Mouse (Mus musculus) forebrain, embryonic 16.5 days (tissue): ENCODE measurements at regions not wholly inside any gene's neighbourhood (a gene's known extent, or its start where the extent isn't known, plus 50 kb on each side); places are given as distances from the start of the nearest gene placed in this dataset.

Source experiments
- ATAC-seq: fragments of 200-750 bp; cut with Nextera tagmentation; 2 replicates; pipeline ENCODE4 v1.8.0; 2017; ENCODE audit warnings: mild to moderate bottlenecking, moderate library complexity
- H3K27ac ChIP-seq: fragments of 300-500 bp; sonication (generic); 2 replicates; pipeline ENCODE4 v1.5.1; 2014; ENCODE audit warnings: low read length, control low read depth
- H3K27me3 ChIP-seq: fragments of 300-500 bp; sonication (generic); replicated peaks from 2 replicates; pipeline ENCODE4 v1.6.1; 2014; ENCODE audit warnings: low read length; ENCODE audit not compliant: control insufficient read depth, insufficient read depth
- H3K36me3 ChIP-seq: fragments of 300-500 bp; sonication (generic); 2 replicates; pipeline ENCODE4 v1.6.1; 2014; ENCODE audit not compliant: control insufficient read depth, insufficient read depth
- H3K4me1 ChIP-seq: fragments of 300-500 bp; sonication (generic); replicated peaks from 2 replicates; pipeline ENCODE4 v1.6.1; 2014; ENCODE audit warnings: low read length; ENCODE audit not compliant: control insufficient read depth, insufficient read depth
- H3K4me2 ChIP-seq: fragments of 300-500 bp; sonication (generic); 2 replicates; pipeline ENCODE4 v1.6.1; 2014; ENCODE audit warnings: mild to moderate bottlenecking, low read length, control low read depth
- H3K4me3 ChIP-seq: fragments of 300-500 bp; sonication (generic); replicated peaks from 2 replicates; pipeline ENCODE4 v1.5.1; 2014; ENCODE audit warnings: mild to moderate bottlenecking, low read length, control low read depth
- H3K9ac ChIP-seq: fragments of 300-500 bp; sonication (generic); replicated peaks from 2 replicates; pipeline ENCODE4 v1.6.1; 2014; ENCODE audit warnings: low read depth, low read length, control low read depth
- H3K9me3 ChIP-seq: fragments of 300-500 bp; sonication (generic); 2 replicates; pipeline ENCODE4 v1.6.1; 2016; ENCODE audit warnings: low read length; ENCODE audit not compliant: control insufficient read depth
- WGBS: fragments of 180-500 bp; shearing (Covaris S2); extraction: QIAGEN DNeasy Blood & Tissue Kit; methylation state at CpG from one replicate; pipeline ENCODE4 v1.1.7; 2014; 5-methylcytosine and 5-hydroxymethylcytosine counted together

DNA sequence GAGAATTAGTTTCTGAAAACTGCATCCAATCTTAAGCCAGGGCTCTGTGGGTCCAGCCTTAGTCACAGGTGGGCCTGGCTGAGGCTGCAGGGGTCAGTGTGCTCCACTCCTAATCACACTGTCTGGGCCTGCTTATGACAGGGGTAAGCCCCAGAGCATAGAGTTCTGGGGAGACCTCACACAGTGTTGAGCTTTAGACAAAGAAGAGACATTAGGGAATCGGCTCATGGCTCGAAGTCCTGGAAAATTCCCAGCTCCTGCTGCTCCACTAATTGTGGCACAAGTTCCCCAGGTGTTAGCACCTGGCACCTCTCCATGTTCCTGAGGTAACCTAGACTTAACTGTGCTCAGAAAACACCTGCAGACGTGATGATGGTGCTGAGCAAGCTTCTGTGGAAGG lies 115.8 kb downstream of the Thbs2 start:
- ATAC-seq, result no peak
- H3K27ac ChIP-seq, result no peak overlapping the region
- H3K27me3 ChIP-seq, result no peaks in the 10 kb centered on the region
- no peak overlapping the region for H3K9ac ChIP-seq
- no peaks in the 10 kb centered on the region for H3K9me3 ChIP-seq
- H3K36me3 ChIP-seq, result no peaks in the 10 kb centered on the region
- 31% methylated on average over 3 of the region's 3 CpGs for WGBS
- no peaks in the 10 kb centered on the region for H3K4me1 ChIP-seq
- H3K4me2 ChIP-seq, result no peak overlapping the region
- H3K4me3 ChIP-seq, result no peak overlapping the region

DNA sequence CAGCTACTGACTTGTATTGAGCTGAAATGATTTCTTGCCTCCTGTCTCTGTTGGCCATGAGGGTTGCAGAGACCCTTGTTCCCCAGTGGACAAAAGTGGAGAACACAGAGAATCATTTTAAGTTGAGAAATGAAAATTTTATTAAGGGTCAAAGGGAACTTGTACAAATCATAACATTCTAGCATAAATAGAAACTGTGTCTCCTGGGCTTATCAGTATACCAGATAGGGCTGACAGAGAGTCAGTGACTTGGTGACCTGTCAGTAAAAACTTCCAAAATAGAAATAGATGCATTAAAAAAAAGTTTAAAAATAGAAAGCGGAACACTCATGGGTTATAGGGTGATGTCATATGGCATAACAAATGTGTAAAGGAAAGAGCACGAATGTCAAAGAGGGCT lies 117.9 kb downstream of the Thbs2 start:
- Histone ChIP-seq H3K9me3 (no peaks in the 10 kb centered on the region), H3K9ac (no peak overlapping the region)
- 85% methylated on average over 2 of the region's 2 CpGs for WGBS

DNA sequence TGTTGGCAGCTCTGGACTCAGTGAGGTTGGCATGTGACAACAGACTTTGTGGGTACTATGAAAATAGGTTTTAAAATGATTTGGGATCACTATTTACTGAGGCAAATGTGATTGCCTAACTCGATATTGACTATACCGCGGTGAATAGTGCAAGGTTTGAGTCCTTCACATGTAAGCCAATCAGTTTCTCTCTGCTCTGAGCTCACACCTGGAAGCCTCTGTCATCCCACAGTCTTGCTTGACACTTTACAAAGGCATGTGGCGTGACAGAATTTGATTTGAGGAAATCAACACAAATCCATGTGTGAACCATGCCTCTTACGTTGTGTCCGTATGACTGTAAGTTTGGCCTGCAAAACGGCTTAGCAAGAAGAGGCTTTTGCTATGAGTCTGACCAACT lies 122.9 kb downstream of the Thbs2 start:
- Histone ChIP-seq H3K27ac (no peak overlapping the region), H3K4me1 (no peaks in the 10 kb centered on the region), H3K27me3 (no peaks in the 10 kb centered on the region), H3K9ac (no peak overlapping the region), H3K4me3 (no peak overlapping the region), H3K9me3 (no peaks in the 10 kb centered on the region), H3K36me3 (no peaks in the 10 kb centered on the region), H3K4me2 (no peak overlapping the region)
- ATAC-seq, result no peak
- 93% methylated on average over 7 of the region's 7 CpGs for WGBS

More for the DNA sequence above, 117.9 kb downstream of the Thbs2 start:
- Histone ChIP-seq H3K27ac (no peak overlapping the region), H3K4me2 (no peak overlapping the region), H3K4me1 (no peaks in the 10 kb centered on the region), H3K27me3 (no peaks in the 10 kb centered on the region), H3K4me3 (no peak overlapping the region), H3K36me3 (no peaks in the 10 kb centered on the region)
- ATAC-seq, result no peak

DNA sequence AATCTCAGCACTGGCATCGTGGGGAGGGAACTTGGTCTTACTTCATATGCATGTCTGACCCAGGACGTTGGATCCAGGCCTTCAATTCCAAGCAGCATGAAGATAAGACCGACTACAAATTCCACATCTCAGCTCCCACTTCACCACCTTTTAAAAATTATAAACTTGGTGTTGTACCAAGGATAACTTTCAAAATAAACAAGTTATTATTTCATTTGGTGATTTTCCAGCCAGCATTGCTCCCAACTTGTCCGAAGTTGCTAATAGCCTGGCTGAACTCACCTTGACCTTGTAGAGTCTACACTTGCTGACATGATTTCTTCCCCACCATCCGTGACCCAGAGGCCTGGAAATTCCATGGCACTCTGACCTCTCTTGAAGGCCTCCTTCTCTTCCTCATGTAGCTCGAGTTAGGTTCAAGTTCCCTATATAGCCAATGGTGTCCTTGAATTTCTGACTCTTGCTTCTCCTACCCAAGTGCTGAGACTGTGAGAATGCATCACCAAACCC lies 123.7 kb downstream of the Thbs2 start:
- Histone ChIP-seq H3K36me3 (no peaks in the 10 kb centered on the region), H3K9me3 (no peaks in the 10 kb centered on the region), H3K9ac (no peak overlapping the region), H3K27me3 (no peaks in the 10 kb centered on the region), H3K27ac (no peak overlapping the region), H3K4me3 (no peak overlapping the region), H3K4me1 (no peaks in the 10 kb centered on the region), H3K4me2 (no peak overlapping the region)
- ATAC-seq, result no peak
- 82% methylated on average over 6 of the region's 6 CpGs for WGBS

DNA sequence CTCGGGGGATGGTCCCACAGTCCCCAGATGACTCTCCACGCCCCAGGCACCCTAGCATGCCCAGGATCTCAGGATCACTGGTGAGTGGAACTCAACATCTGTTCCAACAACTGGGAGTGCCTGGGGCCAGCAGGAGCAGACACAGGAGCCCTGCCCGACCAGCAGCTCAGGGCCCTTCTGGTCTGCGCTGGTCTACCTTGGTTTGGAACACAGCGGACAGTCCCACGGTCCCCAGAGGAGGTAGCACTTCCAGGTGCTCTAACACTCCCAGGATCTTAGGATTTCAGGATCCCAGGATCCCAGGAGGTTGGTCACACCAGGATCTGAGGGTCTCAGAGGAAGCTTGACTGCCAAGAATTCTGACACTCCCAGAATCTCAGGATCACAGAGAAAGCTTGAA lies 131.8 kb downstream of the Thbs2 start:
- Histone ChIP-seq H3K36me3 (no peaks in the 10 kb centered on the region), H3K4me2 (no peak overlapping the region), H3K4me1 (no peaks in the 10 kb centered on the region), H3K27ac (no peak overlapping the region), H3K4me3 (no peak overlapping the region), H3K27me3 (no peaks in the 10 kb centered on the region), H3K9me3 (no peaks in the 10 kb centered on the region), H3K9ac (no peak overlapping the region)
- no peak for ATAC-seq
- WGBS, result 90% methylated on average over 6 of the region's 6 CpGs

DNA sequence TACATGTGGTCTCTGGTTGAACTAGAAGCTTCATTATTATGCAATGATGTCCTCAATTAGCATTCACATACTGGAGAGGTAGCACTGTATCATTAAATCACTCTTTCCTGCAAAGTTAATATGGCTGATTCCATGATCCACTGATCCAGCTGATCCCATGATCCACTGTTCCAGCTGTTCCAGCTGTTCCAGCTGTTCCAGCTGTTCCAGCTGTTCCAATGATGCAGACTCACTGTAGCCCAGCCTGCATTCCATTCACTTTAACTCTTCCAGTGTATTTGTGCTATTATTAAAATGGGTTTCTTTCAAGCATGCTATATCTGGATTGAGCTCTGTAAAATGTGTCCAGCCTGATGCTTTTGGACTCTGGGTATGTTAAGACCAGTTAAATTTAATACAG lies 136.8 kb downstream of the Thbs2 start:
- no peak overlapping the region for H3K9ac ChIP-seq
- no peak overlapping the region for H3K4me2 ChIP-seq
- H3K27me3 ChIP-seq, result no peaks in the 10 kb centered on the region
- ATAC-seq, result no peak
- 0 out of 2 replicates have a peak, but pooled peaks cover 2% of the 10 kb centered on the region for H3K4me1 ChIP-seq
- no peak overlapping the region for H3K27ac ChIP-seq
- no peaks in the 10 kb centered on the region for H3K9me3 ChIP-seq
- H3K36me3 ChIP-seq, result no peaks in the 10 kb centered on the region
- H3K4me3 ChIP-seq, result no peak overlapping the region

DNA sequence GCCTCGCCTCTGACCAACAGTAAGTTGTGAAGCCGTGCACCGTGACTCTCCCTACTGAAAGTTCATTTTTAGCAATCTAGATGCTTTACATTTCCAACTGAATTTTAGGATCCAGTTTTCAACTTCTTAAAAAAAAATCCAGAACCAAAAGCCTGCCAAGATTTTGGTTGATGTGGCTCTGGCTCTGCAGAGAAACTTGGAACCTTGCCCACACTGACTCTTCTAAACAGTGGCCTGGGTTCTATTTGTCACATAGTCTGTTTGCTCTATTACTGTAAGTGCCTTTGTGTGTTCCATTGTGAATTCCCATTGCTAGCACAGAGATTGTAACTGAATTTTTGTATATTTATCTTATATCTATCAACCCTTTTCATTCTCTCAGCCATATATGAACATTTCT lies 140.8 kb downstream of the Thbs2 start:
- H3K36me3 ChIP-seq, result no peaks in the 10 kb centered on the region
- no peak overlapping the region for H3K27ac ChIP-seq
- H3K9ac ChIP-seq, result no peak overlapping the region
- H3K4me2 ChIP-seq, result no peak overlapping the region
- H3K27me3 ChIP-seq, result no peaks in the 10 kb centered on the region
- no peak overlapping the region for H3K4me3 ChIP-seq
- H3K9me3 ChIP-seq, result no peaks in the 10 kb centered on the region
- WGBS, result 69% methylated on average over 3 of the region's 3 CpGs
- 0 out of 2 replicates have a peak, but pooled peaks cover 2% of the 10 kb centered on the region for H3K4me1 ChIP-seq
- ATAC-seq, result no peak

DNA sequence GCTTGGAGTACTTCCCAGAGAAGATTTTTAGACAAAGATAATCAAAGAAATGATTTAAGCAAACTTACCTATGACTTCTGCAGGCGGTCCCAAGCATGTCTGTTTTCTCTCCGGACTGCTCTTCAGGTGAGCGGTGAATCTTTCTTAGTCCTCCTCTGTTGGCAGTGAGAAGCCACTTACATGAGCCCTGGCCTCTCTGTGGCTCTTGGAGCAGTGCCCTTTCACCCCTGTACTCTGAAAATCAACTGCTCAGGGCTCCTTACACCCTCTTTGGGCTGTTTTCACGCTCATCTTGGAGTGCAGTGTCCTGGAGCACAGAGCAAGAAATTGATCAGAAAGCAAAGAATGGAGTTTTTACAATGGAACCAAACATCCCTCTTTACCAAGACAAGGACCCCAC lies 142.0 kb downstream of the Thbs2 start:
- Histone ChIP-seq H3K9ac (no peak overlapping the region), H3K36me3 (no peaks in the 10 kb centered on the region), H3K4me1 (0 out of 2 replicates have a peak, but pooled peaks cover 2% of the 10 kb centered on the region), H3K4me3 (no peak overlapping the region), H3K4me2 (no peak overlapping the region), H3K27ac (no peak overlapping the region), H3K9me3 (peaks cover 5% of the 10 kb centered on the region; the same call in 1 of the 2 replicates), H3K27me3 (no peaks in the 10 kb centered on the region)
- no peak for ATAC-seq
- 84% methylated on average over 4 of the region's 4 CpGs for WGBS

DNA sequence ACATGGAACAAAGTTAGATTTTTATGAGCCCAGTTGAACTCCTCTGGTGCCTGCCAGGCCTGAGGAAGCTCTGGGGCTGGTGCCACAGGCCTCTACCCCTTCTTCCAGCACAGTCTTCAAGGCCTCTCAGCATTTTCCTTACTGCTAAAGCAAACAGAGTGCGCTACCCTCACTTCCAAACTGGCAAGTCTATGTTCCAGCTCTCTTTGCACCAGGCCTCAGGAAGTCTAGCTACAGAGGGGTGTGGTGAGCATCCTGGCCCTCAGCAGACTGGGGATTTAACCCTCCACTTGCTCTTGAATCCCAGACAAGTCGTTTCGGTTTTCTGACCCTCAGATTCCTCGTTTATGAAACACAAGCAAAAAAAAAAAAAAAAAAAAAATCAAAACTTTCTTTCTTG lies 142.4 kb downstream of the Thbs2 start:
- H3K27me3 ChIP-seq, result no peaks in the 10 kb centered on the region
- peaks cover 5% of the 10 kb centered on the region; the same call in 1 of the 2 replicates for H3K9me3 ChIP-seq
- H3K4me2 ChIP-seq, result no peak overlapping the region
- H3K36me3 ChIP-seq, result no peaks in the 10 kb centered on the region
- H3K27ac ChIP-seq, result no peak overlapping the region
- H3K9ac ChIP-seq, result no peak overlapping the region
- no peak overlapping the region for H3K4me3 ChIP-seq
- H3K4me1 ChIP-seq, result 0 out of 2 replicates have a peak, but pooled peaks cover 2% of the 10 kb centered on the region
- WGBS, result 68% methylated on average over 4 of the region's 4 CpGs
- ATAC-seq, result no peak

DNA sequence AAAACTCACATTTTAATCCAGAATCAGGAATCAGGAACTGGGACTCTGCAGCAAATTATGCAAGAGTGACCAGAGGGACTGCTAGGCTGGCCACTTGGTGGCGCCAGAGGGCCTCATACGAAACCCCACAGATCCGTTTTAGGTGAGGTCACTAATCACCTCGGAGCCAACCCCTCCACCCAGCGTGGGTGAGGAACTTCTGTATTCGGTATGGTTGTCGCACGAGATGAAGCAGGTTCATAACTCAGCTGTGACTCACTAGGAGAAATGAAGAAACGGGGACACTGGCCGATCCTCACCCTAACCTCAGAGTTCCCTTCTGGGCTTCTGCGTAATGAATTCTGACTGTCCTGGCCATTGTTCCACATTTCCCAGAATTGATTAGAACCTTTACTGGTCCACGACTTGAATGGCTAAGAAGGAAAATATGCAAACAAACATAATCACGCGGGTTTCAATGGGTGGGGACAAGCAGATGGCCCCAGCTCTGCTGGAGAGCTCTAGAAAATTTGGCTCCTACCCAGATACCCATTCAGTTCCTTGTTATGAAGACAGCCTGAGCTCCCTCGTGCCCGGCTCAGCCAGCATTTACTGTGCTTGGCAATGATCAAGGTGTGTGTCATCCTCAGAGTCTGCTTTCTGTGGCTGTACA lies 148.1 kb downstream of the Thbs2 start:
- Histone ChIP-seq H3K4me3 (no peak overlapping the region), H3K27me3 (no peaks in the 10 kb centered on the region), H3K36me3 (no peaks in the 10 kb centered on the region), H3K27ac (no peak overlapping the region), H3K9me3 (peaks cover 5% of the 10 kb centered on the region; the same call in 1 of the 2 replicates), H3K4me2 (no peak overlapping the region), H3K9ac (no peak overlapping the region), H3K4me1 (peaks cover 6% of the 10 kb centered on the region)
- ATAC-seq, result peak; percentile 43
- WGBS, result 25% methylated on average over 16 of the region's 16 CpGs
